Mouse (Mus musculus) hindbrain, embryonic 10.5 days (tissue): ENCODE measurements around the gene Tm6sf1. TPM values are rescaled to one million over a fixed set of nuclear protein-coding genes. Genes with fewer than 3 reads are reported as not detected.

Experiments used
- DNase-seq: peaks from one replicate; pipeline ENCODE4 v3.0.0-alpha.2; 2017; ENCODE audit warnings: low spot score
- H3K27ac ChIP-seq: fragments of 300-500 bp; sonication (generic); 2 replicates; pipeline ENCODE4 v1.5.1; 2016; ENCODE audit warnings: mild to moderate bottlenecking, moderate library complexity
- H3K27me3 ChIP-seq: fragments of 300-500 bp; sonication (generic); 2 replicates; pipeline ENCODE4 v1.6.1; 2016; ENCODE audit warnings: mild to moderate bottlenecking; ENCODE audit not compliant: poor library complexity, insufficient read depth, severe bottlenecking
- H3K36me3 ChIP-seq: fragments of 300-500 bp; sonication (generic); 2 replicates; pipeline ENCODE4 v1.6.1; 2016; ENCODE audit warnings: mild to moderate bottlenecking, moderate library complexity
- H3K4me1 ChIP-seq: fragments of 300-500 bp; sonication (generic); replicated peaks from 2 replicates; pipeline ENCODE4 v1.6.1; 2016; ENCODE audit warnings: mild to moderate bottlenecking
- H3K4me3 ChIP-seq: fragments of 300-500 bp; sonication (generic); 2 replicates; pipeline ENCODE4 v1.5.1; 2016; ENCODE audit warnings: mild to moderate bottlenecking, moderate library complexity
- H3K9me3 ChIP-seq: fragments of 300-500 bp; sonication (generic); 2 replicates; pipeline ENCODE4 v1.6.1; 2016; ENCODE audit warnings: mild to moderate bottlenecking, moderate library complexity
- WGBS: fragments of 180-500 bp; shearing (Covaris S2); methylation state at CpG from one replicate; pipeline ENCODE4 v1.1.7; 2016; 5-methylcytosine and 5-hydroxymethylcytosine counted together
- polyA plus RNA-seq: library from polyadenylated mRNA; unstranded; fragments of >200 nt; fragmentation: Nextera tagmentation; extraction: Ambion mirVana; gene quantifications from 2 replicates; pipeline ENCODE4 v1.2.1, GENCODE M21; 2016

Gene Tm6sf1
- polyA plus RNA-seq, 1 experiment from 2014 or later = 11.9 TPM

- no peak overlapping the region for H3K27ac ChIP-seq
- H3K4me3 ChIP-seq = no peak overlapping the region
- H3K27me3 ChIP-seq = no peaks in the 10 kb centered on the region; the same call in 1 of the 2 replicates
- peaks cover 13% of the 10 kb centered on the region; the same call in 1 of the 2 replicates for H3K36me3 ChIP-seq
- WGBS = 85% methylated on average over 1 of the region's 1 CpGs
- DNase-seq = no peak
- 0 out of 2 replicates have a peak, but pooled peaks cover 6% of the 10 kb centered on the region for H3K4me1 ChIP-seq
- no peaks in the 10 kb centered on the region for H3K9me3 ChIP-seq
These were observed 15.0 kb downstream of the Tm6sf1 start for GRCm38 (mm10) chr7:81873807-81874206.

DNA sequence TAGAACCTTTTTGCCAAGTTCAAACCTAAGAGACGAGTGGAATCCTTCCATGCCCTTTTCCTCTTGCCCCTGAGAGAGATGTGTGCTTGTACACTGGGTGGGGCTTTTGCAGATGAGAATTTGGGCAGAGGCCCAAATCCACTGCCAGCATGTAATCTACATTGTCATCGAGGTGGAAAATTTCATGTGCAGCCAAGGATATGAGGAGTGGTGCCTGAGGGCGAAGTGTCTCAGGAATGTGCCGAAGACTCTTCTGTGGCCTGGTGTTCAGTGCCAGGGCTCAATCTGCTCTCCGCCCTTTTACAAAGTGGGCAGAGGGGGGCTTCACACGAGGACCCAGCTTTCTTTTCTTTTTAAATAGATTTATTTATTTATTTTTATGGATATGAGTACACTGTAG lies 15.8 kb downstream of the Tm6sf1 start:
- Histone ChIP-seq H3K27me3 (no peaks in the 10 kb centered on the region; the same call in 1 of the 2 replicates), H3K27ac (no peak overlapping the region), H3K4me1 (0 out of 2 replicates have a peak, but pooled peaks cover 3% of the 10 kb centered on the region), H3K9me3 (no peaks in the 10 kb centered on the region), H3K4me3 (no peak overlapping the region), H3K36me3 (peaks cover 14% of the 10 kb centered on the region; the same call in 1 of the 2 replicates)
- DNase-seq = no peak
- WGBS = 88% methylated on average over 6 of the region's 6 CpGs

DNA sequence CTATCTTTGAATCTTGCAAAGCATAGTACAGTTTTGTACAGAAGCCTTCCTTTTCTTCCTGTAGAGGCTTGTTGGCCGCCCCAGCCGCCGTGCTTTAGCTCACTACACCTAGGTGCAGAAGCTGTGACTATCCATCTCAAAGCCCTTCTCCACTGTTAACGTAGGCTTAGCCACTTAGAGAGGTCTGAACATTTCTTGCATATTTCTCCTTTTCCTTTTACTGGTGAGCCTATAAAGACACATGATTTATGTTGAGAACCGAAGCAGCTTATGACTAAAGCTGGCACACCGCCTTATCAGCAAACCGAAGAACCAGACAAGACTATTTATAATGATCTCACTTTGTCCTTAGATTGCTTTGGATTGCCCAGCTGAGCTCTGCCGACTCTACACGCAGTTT lies 16.6 kb downstream of the Tm6sf1 start:
- Histone ChIP-seq H3K27ac (no peak overlapping the region), H3K4me3 (no peak overlapping the region), H3K9me3 (no peaks in the 10 kb centered on the region), H3K4me1 (no peaks in the 10 kb centered on the region), H3K27me3 (no peaks in the 10 kb centered on the region), H3K36me3 (peaks cover 14% of the 10 kb centered on the region; the same call in 1 of the 2 replicates)
- 95% methylated on average over 9 of the region's 9 CpGs for WGBS
- no peak for DNase-seq

DNA sequence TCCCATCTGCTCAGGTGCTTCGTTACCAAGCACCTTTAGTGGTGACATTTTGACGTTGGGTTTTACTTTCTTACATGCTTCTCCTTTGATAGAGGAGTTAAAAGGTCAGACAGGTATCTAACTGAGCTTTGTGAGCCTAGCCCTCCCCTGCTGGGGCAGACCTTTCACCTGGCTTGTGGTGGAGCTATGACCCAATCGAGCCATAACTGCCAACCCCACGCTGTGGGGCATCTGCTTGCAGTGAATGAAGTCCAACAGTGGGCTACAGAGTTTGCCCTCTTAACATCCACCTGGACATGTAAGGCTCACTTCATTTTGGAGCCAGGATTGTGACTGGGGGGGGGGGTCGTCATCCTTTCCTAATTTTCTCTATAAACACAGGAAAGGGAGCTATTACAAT lies 21.5 kb downstream of the Tm6sf1 start:
- no peaks in the 10 kb centered on the region for H3K9me3 ChIP-seq
- no peak overlapping the region for H3K27ac ChIP-seq
- no peak overlapping the region for H3K4me3 ChIP-seq
- DNase-seq = no peak
- H3K36me3 ChIP-seq = peaks cover 20% of the 10 kb centered on the region; the same call in 1 of the 2 replicates
- no peaks in the 10 kb centered on the region for H3K27me3 ChIP-seq
- H3K4me1 ChIP-seq = no peaks in the 10 kb centered on the region
- WGBS = 83% methylated on average over 5 of the region's 5 CpGs

DNA sequence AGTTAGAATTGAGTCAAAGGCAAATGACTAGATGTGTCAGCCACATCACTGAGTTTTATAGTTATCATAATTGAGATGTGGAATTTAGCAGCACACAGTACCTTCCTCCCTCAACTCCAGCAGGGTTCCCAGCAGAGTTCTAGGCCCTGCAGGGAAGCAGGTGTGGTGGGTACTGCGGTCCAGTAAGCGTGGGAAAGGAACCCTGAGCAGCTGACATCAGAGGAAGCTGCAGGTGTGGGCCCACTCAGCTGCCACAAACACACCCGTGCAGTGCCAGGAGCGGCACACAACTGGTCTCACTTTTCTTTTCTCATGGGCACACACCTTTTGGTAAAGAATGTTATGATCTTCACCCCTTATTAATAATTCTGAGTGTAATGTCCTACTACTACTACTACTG lies 22.0 kb downstream of the Tm6sf1 start:
- Histone ChIP-seq H3K4me3 (no peak overlapping the region), H3K27ac (no peak overlapping the region), H3K4me1 (no peaks in the 10 kb centered on the region), H3K27me3 (no peaks in the 10 kb centered on the region), H3K9me3 (no peaks in the 10 kb centered on the region), H3K36me3 (peaks cover 20% of the 10 kb centered on the region; the same call in 1 of the 2 replicates)
- 95% methylated on average over 4 of the region's 4 CpGs for WGBS
- DNase-seq = no peak

DNA sequence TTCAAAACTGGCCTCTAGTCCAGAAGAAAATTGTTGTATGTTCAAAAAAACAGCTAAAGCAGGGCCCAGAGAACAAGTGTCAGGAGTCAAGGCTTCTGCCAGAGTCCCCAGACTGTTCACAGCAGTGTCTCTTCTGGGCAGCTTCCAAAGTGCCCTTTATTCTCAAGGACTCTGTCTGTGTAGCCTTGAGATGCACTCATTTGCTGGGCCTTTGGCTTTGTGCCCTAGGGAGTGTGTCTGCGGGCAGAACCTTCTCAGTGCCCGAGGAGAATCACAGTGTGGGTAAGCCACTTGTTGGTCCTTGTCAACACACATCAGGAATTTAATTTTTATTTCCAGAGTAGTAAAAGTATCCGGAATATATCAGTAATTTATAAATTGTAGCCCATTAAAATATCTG lies 22.8 kb downstream of the Tm6sf1 start:
- Histone ChIP-seq H3K36me3 (peaks cover 26% of the 10 kb centered on the region), H3K4me1 (no peaks in the 10 kb centered on the region), H3K9me3 (no peaks in the 10 kb centered on the region), H3K4me3 (no peak overlapping the region), H3K27ac (no peak overlapping the region), H3K27me3 (no peaks in the 10 kb centered on the region)
- 91% methylated on average over 3 of the region's 3 CpGs for WGBS
- DNase-seq = no peak

GRCm38 (mm10) chr7:81885128-81885527 lies 26.3 kb downstream of the Tm6sf1 start:
- Histone ChIP-seq H3K27me3 (no peaks in the 10 kb centered on the region), H3K9me3 (no peaks in the 10 kb centered on the region), H3K4me3 (no peak overlapping the region), H3K27ac (no peak overlapping the region), H3K4me1 (no peaks in the 10 kb centered on the region), H3K36me3 (peaks cover 34% of the 10 kb centered on the region)
- WGBS = 78% methylated on average over 4 of the region's 4 CpGs
- DNase-seq = no peak

GRCm38 (mm10) chr7:81899361-81899760 lies 40.6 kb downstream of the Tm6sf1 start:
- no peak overlapping the region for H3K27ac ChIP-seq
- WGBS = 87% methylated on average over 11 of the region's 11 CpGs
- no peak for DNase-seq
- H3K27me3 ChIP-seq = no peaks in the 10 kb centered on the region
- no peak overlapping the region for H3K4me3 ChIP-seq
- H3K4me1 ChIP-seq = no peaks in the 10 kb centered on the region
- H3K9me3 ChIP-seq = no peaks in the 10 kb centered on the region
- H3K36me3 ChIP-seq = peaks cover 22% of the 10 kb centered on the region

DNA sequence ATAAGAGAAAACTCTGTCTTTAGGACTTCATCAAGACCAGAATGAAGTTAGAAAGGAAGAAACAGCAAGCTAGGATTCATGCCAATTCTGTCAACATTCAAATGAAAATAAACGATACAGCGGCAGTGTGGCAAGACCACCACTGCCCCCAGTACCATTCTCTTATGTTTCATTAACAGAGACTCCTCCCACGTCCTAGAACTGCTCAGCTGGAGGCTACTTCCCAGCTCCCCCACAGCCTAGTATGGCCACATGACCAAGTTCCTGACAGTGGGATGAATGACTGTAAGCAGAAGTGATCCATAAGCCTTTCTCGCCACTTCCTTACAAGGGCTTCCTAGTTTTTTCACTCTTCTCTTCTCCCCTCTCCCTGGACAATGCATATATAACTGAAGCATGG lies 45.3 kb downstream of the Tm6sf1 start:
- Histone ChIP-seq H3K36me3 (peaks cover 13% of the 10 kb centered on the region), H3K4me3 (no peak overlapping the region), H3K9me3 (no peaks in the 10 kb centered on the region), H3K27ac (no peak overlapping the region), H3K27me3 (no peaks in the 10 kb centered on the region), H3K4me1 (no peaks in the 10 kb centered on the region)
- 74% methylated on average over 4 of the region's 4 CpGs for WGBS
- DNase-seq = no peak

GRCm38 (mm10) chr7:81904926-81905325 lies 46.1 kb downstream of the Tm6sf1 start:
- Histone ChIP-seq H3K27ac (no peak overlapping the region), H3K27me3 (no peaks in the 10 kb centered on the region), H3K4me1 (no peaks in the 10 kb centered on the region), H3K36me3 (peaks cover 8% of the 10 kb centered on the region), H3K9me3 (no peaks in the 10 kb centered on the region), H3K4me3 (no peak overlapping the region)
- no peak for DNase-seq
- WGBS = 91% methylated on average over 2 of the region's 2 CpGs

DNA sequence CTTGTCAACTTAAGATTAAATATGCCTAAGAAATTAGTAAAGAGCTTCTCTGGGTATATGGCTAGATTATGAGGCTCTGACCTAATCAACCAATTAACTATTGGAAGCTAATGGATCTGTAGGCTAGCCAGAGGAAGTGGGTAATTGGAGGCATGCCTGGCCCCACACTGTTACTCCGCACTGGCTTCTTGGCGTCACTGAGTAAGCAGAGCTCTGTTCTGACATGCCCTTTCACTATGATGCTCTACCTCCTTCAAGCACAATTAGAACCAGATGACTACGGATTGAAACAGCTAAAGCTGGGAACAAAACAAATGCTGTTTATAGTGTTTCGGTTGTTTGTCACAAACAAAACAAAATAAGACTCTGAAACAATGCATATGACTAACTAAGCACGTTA lies 59.5 kb downstream of the Tm6sf1 start:
- no peak overlapping the region for H3K27ac ChIP-seq
- 0 out of 2 replicates have a peak, but pooled peaks cover 5% of the 10 kb centered on the region for H3K36me3 ChIP-seq
- H3K9me3 ChIP-seq = no peaks in the 10 kb centered on the region
- H3K27me3 ChIP-seq = no peaks in the 10 kb centered on the region
- no peak for DNase-seq
- WGBS = 64% methylated on average over 5 of the region's 5 CpGs
- H3K4me3 ChIP-seq = no peak overlapping the region
- no peaks in the 10 kb centered on the region for H3K4me1 ChIP-seq

GRCm38 (mm10) chr7:81920314-81920713 lies 61.5 kb downstream of the Tm6sf1 start:
- Histone ChIP-seq H3K27me3 (no peaks in the 10 kb centered on the region), H3K4me1 (no peaks in the 10 kb centered on the region), H3K4me3 (no peak overlapping the region), H3K36me3 (0 out of 2 replicates have a peak, but pooled peaks cover 5% of the 10 kb centered on the region), H3K27ac (no peak overlapping the region), H3K9me3 (no peaks in the 10 kb centered on the region)
- 85% methylated on average over 4 of the region's 4 CpGs for WGBS
- DNase-seq = no peak

DNA sequence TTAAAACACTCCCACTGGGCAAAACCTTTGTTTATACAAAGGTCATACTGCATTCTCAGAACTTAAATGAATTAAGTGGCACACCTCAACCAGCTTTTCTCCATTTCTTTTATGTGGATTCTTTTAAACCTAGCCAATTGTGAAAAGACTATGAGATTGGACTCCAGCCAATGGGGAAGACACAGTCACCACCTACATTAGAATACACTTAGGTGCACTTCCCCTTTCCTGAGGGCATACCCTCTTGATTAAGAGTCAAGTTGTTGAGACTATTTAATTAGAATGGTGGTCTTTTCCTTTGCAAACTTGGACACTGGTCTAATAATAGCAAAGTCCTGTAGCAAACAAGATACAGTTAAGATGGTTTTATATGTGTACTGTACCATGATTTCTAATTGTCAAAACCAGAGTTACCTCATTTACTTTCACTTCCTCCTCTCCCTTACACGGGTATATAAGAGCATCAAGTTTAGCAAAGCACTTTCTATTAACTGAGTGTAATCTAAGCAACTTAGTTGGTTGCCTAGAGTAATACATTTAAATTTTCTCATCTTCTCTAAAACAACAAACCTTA lies 62.7 kb downstream of the Tm6sf1 start:
- H3K27me3 ChIP-seq = no peaks in the 10 kb centered on the region
- H3K4me3 ChIP-seq = no peak overlapping the region
- 0 out of 2 replicates have a peak, but pooled peaks cover 5% of the 10 kb centered on the region for H3K36me3 ChIP-seq
- H3K27ac ChIP-seq = no peak overlapping the region
- H3K4me1 ChIP-seq = no peaks in the 10 kb centered on the region
- H3K9me3 ChIP-seq = no peaks in the 10 kb centered on the region
- 82% methylated on average over 1 of the region's 1 CpGs for WGBS
- no peak for DNase-seq

DNA sequence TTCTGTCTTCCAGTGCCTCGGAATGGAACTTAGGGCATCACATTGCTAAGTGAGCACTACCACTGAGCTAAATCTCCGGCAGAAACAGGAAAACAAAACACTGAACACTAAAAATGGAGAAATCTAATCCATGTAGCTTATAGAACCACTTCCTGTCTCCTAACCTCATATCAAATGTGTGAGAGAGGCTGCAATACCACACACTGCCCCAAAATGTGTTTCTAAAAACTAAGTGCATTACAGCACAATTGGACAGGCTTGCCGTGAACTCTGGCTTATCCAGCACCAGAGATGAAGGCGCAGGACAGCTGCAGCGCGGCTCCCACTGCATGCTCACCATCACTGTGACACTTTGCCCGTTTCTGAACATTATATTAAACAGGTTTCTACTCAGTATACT lies 70.2 kb downstream of the Tm6sf1 start:
- WGBS = 89% methylated on average over 7 of the region's 7 CpGs
- H3K27ac ChIP-seq = no peak overlapping the region
- no peak overlapping the region for H3K4me3 ChIP-seq
- DNase-seq = no peak
- H3K4me1 ChIP-seq = peaks cover 26% of the 10 kb centered on the region
- H3K9me3 ChIP-seq = no peaks in the 10 kb centered on the region
- no peaks in the 10 kb centered on the region for H3K27me3 ChIP-seq
- H3K36me3 ChIP-seq = no peaks in the 10 kb centered on the region
